Mouse (Mus musculus): Measurements from ENCODE around the gene Hint2. TPM values are rescaled to one million over a fixed set of nuclear protein-coding genes. Genes with fewer than 3 reads are reported as not detected.

Gene Hint2
- polyA plus RNA-seq, 1 experiment from 2014 or later, result 150 TPM

GRCm38 (mm10) chr4:43653161-43654015, 2.9 kb downstream of the Hint2 start, which contains the start of gene Spag8:
Gene Spag8 (minus strand): TSS chr4:43653594.
- peak within 1 kb of the TSS; percentile 8; the same call in 1 of the 2 replicates for H3K4me3 ChIP-seq (ENCODE audit: low read depth, low read length)
- no peak within 1 kb of the TSS for H3K27ac ChIP-seq (replicated peaks)
- no peaks in the 10 kb centered on the region for H3K4me1 ChIP-seq (replicated peaks; ENCODE audit: control insufficient read depth, insufficient read depth)
- no peaks in the 10 kb centered on the region for H3K27me3 ChIP-seq (ENCODE audit: control insufficient read depth, insufficient read depth, low read length)
- ATAC-seq (ENCODE audit: low FRiP score, low TSS enrichment) (no peak), DNase-seq (ENCODE audit: low spot score) (peak; percentile 60)
- H3K4me2 ChIP-seq (replicated peaks; ENCODE audit: low read depth), result peak within 1 kb of the TSS; percentile 34; the same call in 1 of the 2 replicates
- WGBS, result 14% methylated on average over 24 of the region's 24 CpGs
- H3K9ac ChIP-seq (ENCODE audit: low read length), result no peak within 1 kb of the TSS
- no peaks in the 10 kb centered on the region for H3K9me3 ChIP-seq (ENCODE audit: control insufficient read depth, low read length)
- TF ChIP-seq EP300 (optimal IDR thresholded peaks at IDR 0.05) (no peak), CTCF (IDR thresholded peaks at IDR 0.05; ENCODE audit: low read depth) (no peak)
- no peaks in the 10 kb centered on the region; the same call in 1 of the 2 replicates for H3K36me3 ChIP-seq (ENCODE audit: control insufficient read depth, insufficient read depth, low read length)

GRCm38 (mm10) chr4:43652726-43653125, 3.5 kb downstream of the Hint2 start:
- no peaks in the 10 kb centered on the region; the same call in 1 of the 2 replicates for H3K36me3 ChIP-seq (ENCODE audit: control insufficient read depth, insufficient read depth, low read length)
- H3K9me3 ChIP-seq (ENCODE audit: control insufficient read depth, low read length), result no peaks in the 10 kb centered on the region
- ATAC-seq (ENCODE audit: low FRiP score, low TSS enrichment) (no peak), DNase-seq (ENCODE audit: low spot score) (no peak)
- H3K9ac ChIP-seq (ENCODE audit: low read length), result no peak overlapping the region
- H3K27ac ChIP-seq (replicated peaks), result no peak overlapping the region
- 89% methylated on average over 4 of the region's 4 CpGs for WGBS
- no peaks in the 10 kb centered on the region for H3K4me1 ChIP-seq (replicated peaks; ENCODE audit: control insufficient read depth, insufficient read depth)
- no peak overlapping the region for H3K4me2 ChIP-seq (replicated peaks; ENCODE audit: low read depth)
- no peak overlapping the region for H3K4me3 ChIP-seq (ENCODE audit: low read depth, low read length)
- H3K27me3 ChIP-seq (ENCODE audit: control insufficient read depth, insufficient read depth, low read length), result no peaks in the 10 kb centered on the region
- no peak for TF ChIP-seq EP300 (optimal IDR thresholded peaks at IDR 0.05)

GRCm38 (mm10) chr4:43649783-43650182, 6.5 kb downstream of the Hint2 start:
- ATAC-seq (ENCODE audit: low FRiP score, low TSS enrichment), result no peak
- H3K27ac ChIP-seq (replicated peaks), result no peak overlapping the region
- 98% methylated on average over 3 of the region's 3 CpGs for WGBS
- DNase-seq (ENCODE audit: low spot score), result no peak
- no peaks in the 10 kb centered on the region for H3K4me1 ChIP-seq (replicated peaks; ENCODE audit: control insufficient read depth, insufficient read depth)
- peaks cover 3% of the 10 kb centered on the region; the same call in 1 of the 2 replicates for H3K36me3 ChIP-seq (ENCODE audit: control insufficient read depth, insufficient read depth, low read length)
- no peaks in the 10 kb centered on the region for H3K27me3 ChIP-seq (ENCODE audit: control insufficient read depth, insufficient read depth, low read length)
- H3K4me2 ChIP-seq (replicated peaks; ENCODE audit: low read depth), result no peak overlapping the region
- H3K9me3 ChIP-seq (ENCODE audit: control insufficient read depth, low read length), result no peaks in the 10 kb centered on the region
- no peak overlapping the region for H3K9ac ChIP-seq (ENCODE audit: low read length)
- H3K4me3 ChIP-seq (ENCODE audit: low read depth, low read length), result no peak overlapping the region
- TF ChIP-seq CTCF (IDR thresholded peaks at IDR 0.05; ENCODE audit: low read depth) (peak; percentile 48), EP300 (optimal IDR thresholded peaks at IDR 0.05) (no peak)

GRCm38 (mm10) chr4:43640491-43640890, 15.8 kb downstream of the Hint2 start:
- no peak for TF ChIP-seq EP300 (optimal IDR thresholded peaks at IDR 0.05)
- TF ChIP-seq CTCF (IDR thresholded peaks at IDR 0.05; ENCODE audit: low read depth), result no peak
- ATAC-seq (ENCODE audit: low FRiP score, low TSS enrichment), result no peak
- WGBS, result 87% methylated on average over 6 of the region's 6 CpGs

GRCm38 (mm10) chr4:43640076-43640475, 16.2 kb downstream of the Hint2 start:
- no peak for TF ChIP-seq EP300 (optimal IDR thresholded peaks at IDR 0.05)
- TF ChIP-seq CTCF (IDR thresholded peaks at IDR 0.05; ENCODE audit: low read depth), result no peak
- WGBS, result 77% methylated on average over 9 of the region's 9 CpGs

More at GRCm38 (mm10) chr4:43640491-43640890, 15.8 kb downstream of the Hint2 start:
- Histone ChIP-seq H3K9me3 (ENCODE audit: control insufficient read depth, low read length) (no peaks in the 10 kb centered on the region), H3K36me3 (ENCODE audit: control insufficient read depth, insufficient read depth, low read length) (no peaks in the 10 kb centered on the region; the same call in 1 of the 2 replicates), H3K4me3 (ENCODE audit: low read depth, low read length) (no peak overlapping the region), H3K4me2 (replicated peaks; ENCODE audit: low read depth) (no peak overlapping the region), H3K4me1 (replicated peaks; ENCODE audit: control insufficient read depth, insufficient read depth) (no peaks in the 10 kb centered on the region), H3K27ac (replicated peaks) (no peak overlapping the region), H3K27me3 (ENCODE audit: control insufficient read depth, insufficient read depth, low read length) (no peaks in the 10 kb centered on the region), H3K9ac (ENCODE audit: low read length) (no peak overlapping the region)
- no peak for DNase-seq (ENCODE audit: low spot score)

GRCm38 (mm10) chr4:43636751-43637150, 19.5 kb downstream of the Hint2 start:
- ATAC-seq (ENCODE audit: low FRiP score, low TSS enrichment), result no peak
- Histone ChIP-seq H3K9ac (ENCODE audit: low read length) (no peak overlapping the region), H3K4me1 (replicated peaks; ENCODE audit: control insufficient read depth, insufficient read depth) (peaks cover 5% of the 10 kb centered on the region; the same call in 1 of the 2 replicates), H3K4me3 (ENCODE audit: low read depth, low read length) (no peak overlapping the region), H3K9me3 (ENCODE audit: control insufficient read depth, low read length) (no peaks in the 10 kb centered on the region), H3K4me2 (replicated peaks; ENCODE audit: low read depth) (no peak overlapping the region), H3K27ac (replicated peaks) (no peak overlapping the region), H3K36me3 (ENCODE audit: control insufficient read depth, insufficient read depth, low read length) (no peaks in the 10 kb centered on the region), H3K27me3 (ENCODE audit: control insufficient read depth, insufficient read depth, low read length) (peaks cover 3% of the 10 kb centered on the region; the same call in 1 of the 2 replicates)
- 80% methylated on average over 6 of the region's 6 CpGs for WGBS
- TF ChIP-seq EP300 (optimal IDR thresholded peaks at IDR 0.05) (no peak), CTCF (IDR thresholded peaks at IDR 0.05; ENCODE audit: low read depth) (no peak)
- DNase-seq (ENCODE audit: low spot score), result peak; percentile 7

More at GRCm38 (mm10) chr4:43640076-43640475, 16.2 kb downstream of the Hint2 start:
- H3K9me3 ChIP-seq (ENCODE audit: control insufficient read depth, low read length), result no peaks in the 10 kb centered on the region
- H3K4me2 ChIP-seq (replicated peaks; ENCODE audit: low read depth), result no peak overlapping the region
- H3K36me3 ChIP-seq (ENCODE audit: control insufficient read depth, insufficient read depth, low read length), result no peaks in the 10 kb centered on the region; the same call in 1 of the 2 replicates
- DNase-seq (ENCODE audit: low spot score) (peak; percentile 11), ATAC-seq (ENCODE audit: low FRiP score, low TSS enrichment) (no peak)
- no peak overlapping the region for H3K4me3 ChIP-seq (ENCODE audit: low read depth, low read length)
- no peak overlapping the region for H3K27ac ChIP-seq (replicated peaks)
- no peaks in the 10 kb centered on the region for H3K4me1 ChIP-seq (replicated peaks; ENCODE audit: control insufficient read depth, insufficient read depth)
- no peak overlapping the region for H3K9ac ChIP-seq (ENCODE audit: low read length)
- no peaks in the 10 kb centered on the region for H3K27me3 ChIP-seq (ENCODE audit: control insufficient read depth, insufficient read depth, low read length)

Data from stomach, postnatal 0 days (tissue).